26 mouse cellular contexts compared by ENCODE assay signal in genomic region chr14:27837601-27838105, GRCm38 (mm10).
A peak's percentile ranks its signal among the peaks of the same experiment; 100 is the strongest.
DNase-seq lines count a peak whose midpoint lies in the region; ATAC-seq and TF ChIP-seq lines count a peak whose summit lies in the region.
"Had no signal": no experiment of that assay in that cellular context is flagged by ENCODE, and none has a peak within 500 bp of the region (broad histone marks: within the 10 kb centered on the region; RNA-seq: fewer than 3 reads in every experiment).

No protein-coding gene starts in this region.

- 0 out of 2 replicates have a peak overlapping the region, but pooled peaks have one; percentile 16 for H3K27ac ChIP-seq in embryonic facial prominence, embryonic 13.5 days
- H3K27ac ChIP-seq in embryonic facial prominence, embryonic 10.5 days (replicated peaks): no peak overlapping the region
- peak overlapping the region; percentile 18; the same call in 1 of the 2 replicates for H3K27ac ChIP-seq in embryonic fibroblast, embryonic 13.5 days (ENCODE audit: insufficient read depth, low read length)
- H3K27ac ChIP-seq in forebrain, embryonic 12.5 days: no peak overlapping the region
- H3K27ac ChIP-seq: embryonic facial prominence, embryonic 12.5 days; forebrain, embryonic 10.5 days; forebrain, embryonic 13.5 days; forebrain, embryonic 15.5 days had no signal

- no peak for TF ChIP-seq POLR2A in embryonic fibroblast, embryonic 13.5 days (IDR thresholded peaks at IDR 0.05; ENCODE audit: low read depth, low read length)

- WGBS in embryonic facial prominence, embryonic 13.5 days: 24% methylated on average over 6 of the region's 6 CpGs
- WGBS in embryonic facial prominence, embryonic 10.5 days: 81% methylated on average over 6 of the region's 6 CpGs
- WGBS in forebrain, embryonic 12.5 days: 87% methylated on average over 6 of the region's 6 CpGs

- TF ChIP-seq CTCF in embryonic fibroblast, embryonic 13.5 days (IDR thresholded peaks at IDR 0.05; ENCODE audit: borderline replicate concordance, insufficient read depth, low read length): no peak

- H3K9ac ChIP-seq in embryonic facial prominence, embryonic 13.5 days: no peak overlapping the region
- H3K9ac ChIP-seq in forebrain, embryonic 12.5 days: no peak overlapping the region
- H3K9ac ChIP-seq: embryonic facial prominence, embryonic 12.5 days; forebrain, embryonic 13.5 days; forebrain, embryonic 15.5 days; forebrain, postnatal 0 days had no signal

- H3K36me3 ChIP-seq in embryonic facial prominence, embryonic 13.5 days: no peaks in the 10 kb centered on the region
- no peaks in the 10 kb centered on the region for H3K36me3 ChIP-seq in embryonic facial prominence, embryonic 10.5 days (replicated peaks)
- H3K36me3 ChIP-seq in forebrain, embryonic 12.5 days (replicated peaks): no peaks in the 10 kb centered on the region
- H3K36me3 ChIP-seq: embryonic facial prominence, embryonic 12.5 days; forebrain, embryonic 10.5 days; forebrain, embryonic 15.5 days; G1E had no signal

- peaks cover 19% of the 10 kb centered on the region for H3K4me1 ChIP-seq in embryonic facial prominence, embryonic 13.5 days
- H3K4me1 ChIP-seq in embryonic facial prominence, embryonic 10.5 days: no peaks in the 10 kb centered on the region
- H3K4me1 ChIP-seq in embryonic fibroblast, embryonic 13.5 days (ENCODE audit: control insufficient read depth, insufficient read depth, low read length): peaks cover 7% of the 10 kb centered on the region
- no peaks in the 10 kb centered on the region for H3K4me1 ChIP-seq in forebrain, embryonic 12.5 days
- H3K4me1 ChIP-seq: embryonic facial prominence, embryonic 12.5 days; forebrain, embryonic 10.5 days; forebrain, embryonic 13.5 days; forebrain, embryonic 15.5 days had no signal

- no peak for DNase-seq in embryonic facial prominence, embryonic 10.5 days (ENCODE audit: low spot score)
- peak; percentile 44 for DNase-seq in NIH3T3 (ENCODE audit: low read depth)
- DNase-seq in retina, embryonic 14.5 days (ENCODE audit: low spot score): no peak
- DNase-seq in urinary bladder, postnatal 14 days (ENCODE audit: low spot score): no peak
- DNase-seq: adrenal gland, adult 2 months; adrenal gland, postnatal 10 days; adrenal gland, postnatal 25 days; cerebellum, adult 11 months; cerebellum, adult 18-20 months; cerebellum, adult 8-10 months; cerebellum, adult 9-11 months; cerebellum, postnatal 14 days; cerebellum, postnatal 36 days; embryo, embryonic 11 days; forebrain, postnatal 0 days had no signal

- no peak for ATAC-seq in embryonic facial prominence, embryonic 13.5 days (ENCODE audit: insufficient number of reproducible peaks, insufficient read depth, low FRiP score, low TSS enrichment, low read depth)
- ATAC-seq in forebrain, embryonic 12.5 days (ENCODE audit: low FRiP score): no peak
- ATAC-seq: CD4-positive, CD25-positive, alpha-beta regulatory T cell, adult 4 months; forebrain, embryonic 13.5 days; forebrain, embryonic 15.5 days; forebrain, postnatal 0 days had no signal

- no peak overlapping the region for H3K4me2 ChIP-seq in embryonic facial prominence, embryonic 13.5 days
- no peak overlapping the region for H3K4me2 ChIP-seq in forebrain, embryonic 12.5 days
- H3K4me2 ChIP-seq: embryonic facial prominence, embryonic 12.5 days; forebrain, embryonic 13.5 days; forebrain, embryonic 15.5 days had no signal

- H3K4me3 ChIP-seq in embryonic facial prominence, embryonic 13.5 days: no peak overlapping the region
- H3K4me3 ChIP-seq in embryonic facial prominence, embryonic 10.5 days: no peak overlapping the region
- H3K4me3 ChIP-seq in embryonic fibroblast, embryonic 13.5 days (ENCODE audit: insufficient read depth, low read length): no peak overlapping the region
- no peak overlapping the region for H3K4me3 ChIP-seq in forebrain, embryonic 12.5 days (replicated peaks)
- H3K4me3 ChIP-seq: embryonic facial prominence, embryonic 12.5 days; erythroblast, embryonic 14.5 days; forebrain, embryonic 10.5 days; forebrain, embryonic 13.5 days; forebrain, embryonic 15.5 days had no signal

- H3K9me3 ChIP-seq in embryonic facial prominence, embryonic 13.5 days: no peaks in the 10 kb centered on the region
- H3K9me3 ChIP-seq in embryonic facial prominence, embryonic 10.5 days: no peaks in the 10 kb centered on the region
- no peaks in the 10 kb centered on the region for H3K9me3 ChIP-seq in forebrain, embryonic 12.5 days
- H3K9me3 ChIP-seq: embryonic facial prominence, embryonic 12.5 days; forebrain, embryonic 10.5 days; forebrain, embryonic 13.5 days; forebrain, embryonic 15.5 days had no signal

- H3K27me3 ChIP-seq in embryonic facial prominence, embryonic 13.5 days: no peaks in the 10 kb centered on the region
- H3K27me3 ChIP-seq in embryonic facial prominence, embryonic 10.5 days (replicated peaks; ENCODE audit: low read depth, poor library complexity, severe bottlenecking): no peaks in the 10 kb centered on the region
- H3K27me3 ChIP-seq in forebrain, embryonic 12.5 days: no peaks in the 10 kb centered on the region
- H3K27me3 ChIP-seq: CH12.LX; embryonic facial prominence, embryonic 12.5 days; forebrain, embryonic 13.5 days; forebrain, embryonic 15.5 days had no signal

Comparison
In these comparisons a context has a peak if more than half of its experiments do, and no peak if none do; other contexts are left out.
1. H3K27ac ChIP-seq: peak in embryonic facial prominence, embryonic 13.5 days (single experiment) and embryonic fibroblast, embryonic 13.5 days (single experiment); none in embryonic facial prominence, embryonic 10.5 days (single experiment) and forebrain, embryonic 12.5 days (single experiment).